In the genomic region with DNA sequence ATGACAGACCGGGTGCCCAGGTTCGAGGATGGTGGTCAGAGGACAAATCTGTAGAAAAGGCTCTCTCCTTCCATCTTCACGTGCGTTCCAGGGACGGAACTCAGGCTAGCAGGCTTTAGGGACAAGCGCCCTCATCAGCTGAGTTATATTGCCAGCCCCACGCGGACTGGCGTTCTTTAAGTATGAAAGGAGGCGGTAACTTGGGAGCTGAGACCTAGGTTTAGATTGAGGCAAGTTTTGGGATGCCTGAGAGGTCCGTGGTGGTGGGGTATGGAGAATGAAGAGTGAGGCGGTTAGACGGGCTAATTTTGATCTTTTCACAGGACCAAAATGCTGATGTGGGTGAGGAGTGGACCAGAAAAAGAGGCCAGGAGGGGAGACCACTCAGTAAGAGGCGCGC, we compare ENCODE assay signal across 7 mouse cellular contexts. TPM values are rescaled to one million over a fixed set of nuclear protein-coding genes. Genes with fewer than 3 reads are reported as not detected.
DNase-seq lines count a peak whose midpoint lies in the region; ATAC-seq and TF ChIP-seq lines count a peak whose summit lies in the region.

No protein-coding gene starts in this region.

- WGBS in forebrain, embryonic 10.5 days = 6% methylated on average over 15 of the region's 15 CpGs
- WGBS in liver, embryonic 14.5 days (ENCODE audit: insufficient replicate concordance) = 6% methylated on average over 15 of the region's 15 CpGs

- ATAC-seq in liver, embryonic 14.5 days (ENCODE audit: insufficient read depth) = no peak

- DNase-seq in testis, postnatal 14 days (ENCODE audit: low spot score) = no peak
- DNase-seq in forebrain, embryonic 10.5 days (ENCODE audit: extremely low spot score, low spot score) = no peak
- no peak for DNase-seq in liver, embryonic 14.5 days (ENCODE audit: low read depth in 3 of 3, low spot score in 3 of 3)
- DNase-seq in adipocyte (ENCODE audit: low spot score) = no peak
- DNase-seq in layer of hippocampus, adult 9-10 months (ENCODE audit: low spot score) = no peak
- no peak for DNase-seq in adrenal gland, adult 2 months

- H3K4me1 ChIP-seq in testis, adult 2 months (ENCODE audit: control insufficient read depth, insufficient read depth, low read length) = peaks cover 21% of the 10 kb centered on the region
- H3K4me1 ChIP-seq in forebrain, embryonic 10.5 days = peaks cover 23% of the 10 kb centered on the region
- peaks cover 4 to 17% of the 10 kb centered on the region in 2 experiments for H3K4me1 ChIP-seq in liver, embryonic 14.5 days (replicated peaks; ENCODE audit: control insufficient read depth in 2 of 2, insufficient read depth in 2 of 2, low read length in 1 of 2)

- H3K9me3 ChIP-seq in forebrain, embryonic 10.5 days = no peaks in the 10 kb centered on the region
- no peaks in the 10 kb centered on the region for H3K9me3 ChIP-seq in liver, embryonic 14.5 days (ENCODE audit: control insufficient read depth, low read length)

- H3K27me3 ChIP-seq in testis, adult 2 months (ENCODE audit: control insufficient read depth, insufficient read depth, low read length) = no peaks in the 10 kb centered on the region
- peaks cover 64% of the 10 kb centered on the region for H3K27me3 ChIP-seq in forebrain, embryonic 10.5 days (ENCODE audit: poor library complexity, severe bottlenecking)
- peaks cover 17% of the 10 kb centered on the region for H3K27me3 ChIP-seq in liver, embryonic 14.5 days (ENCODE audit: control insufficient read depth, insufficient read depth, low read length)

- no peak for TF ChIP-seq EP300 in liver, embryonic 14.5 days (IDR thresholded peaks at IDR 0.05; ENCODE audit: low read depth)

- no peak overlapping the region for H3K27ac ChIP-seq in testis, adult 2 months (ENCODE audit: control insufficient read depth, insufficient read depth, low read depth, low read length)
- no peak overlapping the region for H3K27ac ChIP-seq in forebrain, embryonic 10.5 days
- no peak overlapping the region for H3K27ac ChIP-seq in liver, embryonic 14.5 days

- H3K4me2 ChIP-seq in liver, embryonic 14.5 days (ENCODE audit: low read depth) = peak overlapping the region; percentile 65

- no peak for TF ChIP-seq POLR2A in testis, adult 2 months (IDR thresholded peaks at IDR 0.05; ENCODE audit: control insufficient read depth, low read depth, low read length)

- peak overlapping the region; percentile 76 for H3K4me3 ChIP-seq in testis, adult 2 months (ENCODE audit: control insufficient read depth, low read depth, low read length)
- H3K4me3 ChIP-seq in forebrain, embryonic 10.5 days = peak overlapping the region; percentile 54
- peak overlapping the region; percentile 48 to 53 for H3K4me3 ChIP-seq in liver, embryonic 14.5 days (ENCODE audit: insufficient read depth in 1 of 2, low read depth in 2 of 2, low read length in 2 of 2)

- no peak overlapping the region for H3K9ac ChIP-seq in liver, embryonic 14.5 days (replicated peaks)

- no peaks in the 10 kb centered on the region for H3K36me3 ChIP-seq in testis, adult 2 months (ENCODE audit: control insufficient read depth, insufficient read depth, low read length)
- H3K36me3 ChIP-seq in forebrain, embryonic 10.5 days (replicated peaks) = no peaks in the 10 kb centered on the region
- H3K36me3 ChIP-seq in liver, embryonic 14.5 days (replicated peaks; ENCODE audit: control insufficient read depth, insufficient read depth, low read depth) = no peaks in the 10 kb centered on the region

- TF ChIP-seq CTCF in testis, adult 2 months (IDR thresholded peaks at IDR 0.05; ENCODE audit: control insufficient read depth, insufficient read depth, insufficient replicate concordance, low read depth, low read length) = no peak
- TF ChIP-seq CTCF in liver, embryonic 14.5 days (IDR thresholded peaks at IDR 0.05; ENCODE audit: low read depth) = no peak

RNA-seq across cellular contexts. Expression of gene Vav1, which starts 4.2 kb away (rescaled TPM):
- polyA plus RNA-seq in testis, adult 2 months (2012; rRNA removed) = 7.4 and 8.4 TPM in 2 replicates
- polyA plus RNA-seq in forebrain, embryonic 10.5 days (2016; fragmentation: Nextera tagmentation; extraction: Ambion mirVana) = 1.4 and 1.7 TPM in 2 replicates
- 4.6 and 6.9 TPM in 2 replicates for polyA plus RNA-seq in liver, embryonic 14.5 days (2012; rRNA removed)
- 10.7 and 11.0 TPM in 2 replicates for polyA plus RNA-seq in liver, embryonic 14.5 days (2014; fragmentation: Nextera tagmentation; extraction: Ambion mirVana)
- total RNA-seq in adrenal gland, adult 2 months (2021) = 1 to 10 TPM; 2.0 to 4.3 TPM
- 1.1 and 1.3 TPM in 2 replicates for polyA plus RNA-seq in adrenal gland, adult 2 months (2012; rRNA removed)

RNA-seq across cellular contexts. Expression of gene Trip10, which starts 25.4 kb away (rescaled TPM):
- 4.5 and 5.6 TPM in 2 replicates for polyA plus RNA-seq in testis, adult 2 months (2012; rRNA removed)
- polyA plus RNA-seq in forebrain, embryonic 10.5 days (2016; fragmentation: Nextera tagmentation; extraction: Ambion mirVana) = 43.8 and 49.9 TPM in 2 replicates
- 4.4 and 6.6 TPM in 2 replicates for polyA plus RNA-seq in liver, embryonic 14.5 days (2012; rRNA removed)
- polyA plus RNA-seq in liver, embryonic 14.5 days (2014; fragmentation: Nextera tagmentation; extraction: Ambion mirVana) = 5.5 and 6.0 TPM in 2 replicates
- total RNA-seq in adrenal gland, adult 2 months (2021) = 10 to 100 TPM; 44.5 to 51.5 TPM
- 25.2 and 28.2 TPM in 2 replicates for polyA plus RNA-seq in adrenal gland, adult 2 months (2012; rRNA removed)

RNA-seq across cellular contexts. Expression of gene Gpr108, which starts 26.4 kb away (rescaled TPM):
- polyA plus RNA-seq in testis, adult 2 months (2012; rRNA removed) = 34.1 and 37.3 TPM in 2 replicates
- polyA plus RNA-seq in forebrain, embryonic 10.5 days (2016; fragmentation: Nextera tagmentation; extraction: Ambion mirVana) = 22.7 and 22.8 TPM in 2 replicates
- polyA plus RNA-seq in liver, embryonic 14.5 days (2012; rRNA removed) = 7.6 and 8.5 TPM in 2 replicates
- 12.0 and 12.8 TPM in 2 replicates for polyA plus RNA-seq in liver, embryonic 14.5 days (2014; fragmentation: Nextera tagmentation; extraction: Ambion mirVana)
- 10 to 100 TPM; 85.1 to 89.5 TPM for total RNA-seq in adrenal gland, adult 2 months (2021)
- 79.7 and 82.5 TPM in 2 replicates for polyA plus RNA-seq in adrenal gland, adult 2 months (2012; rRNA removed)

RNA-seq across cellular contexts. Expression of gene C3, which starts 46.8 kb away (rescaled TPM):
- polyA plus RNA-seq in testis, adult 2 months (2012; rRNA removed) = 6.3 and 12.4 TPM in 2 replicates
- 0.30 TPM in 1 of 2 replicates, not detected in the other for polyA plus RNA-seq in forebrain, embryonic 10.5 days (2016; fragmentation: Nextera tagmentation; extraction: Ambion mirVana)
- polyA plus RNA-seq in liver, embryonic 14.5 days (2012; rRNA removed) = 207 and 240 TPM in 2 replicates
- polyA plus RNA-seq in liver, embryonic 14.5 days (2014; fragmentation: Nextera tagmentation; extraction: Ambion mirVana) = 200 and 205 TPM in 2 replicates
- 1,000 to 10,000 TPM in 1 of 2 experiments, 100 to 1,000 TPM in 1; 382 to 3,178 TPM for total RNA-seq in adrenal gland, adult 2 months (2021)
- 222 and 767 TPM in 2 replicates for polyA plus RNA-seq in adrenal gland, adult 2 months (2012; rRNA removed)
